Mouse (Mus musculus) heart, adult 2 months (tissue): ENCODE data around the gene Igfbp5. TPM values are rescaled to one million over a fixed set of nuclear protein-coding genes. Genes with fewer than 3 reads are reported as not detected.

Source experiments
- DNase-seq, 2 experiments: peaks; one replicate each; pipeline ENCODE4 v3.0.0; 2021
- H3K27ac ChIP-seq: fragments of 200-600 bp; 2 replicates; pipeline ENCODE4 v1.8.1; 2022
- H3K27me3 ChIP-seq: fragments of 200-500 bp; 2 replicates; pipeline ENCODE4 v1.6.1; 2012; ENCODE audit warnings: mild to moderate bottlenecking, low read length, inconsistent platforms, mixed read lengths; ENCODE audit not compliant: control insufficient read depth, insufficient read depth
- H3K36me3 ChIP-seq: fragments of 200-500 bp; 2 replicates; pipeline ENCODE4 v1.6.1; 2012; ENCODE audit warnings: low read length, inconsistent platforms; ENCODE audit not compliant: control insufficient read depth, insufficient read depth
- H3K4me1 ChIP-seq: fragments of 200-500 bp; 2 replicates; pipeline ENCODE4 v1.6.1; 2011; ENCODE audit warnings: low read length; ENCODE audit not compliant: control insufficient read depth, insufficient read depth
- H3K4me3 ChIP-seq: fragments of 200-600 bp; 2 replicates; pipeline ENCODE4 v1.8.1; 2022
- H3K79me2 ChIP-seq: fragments of 200-500 bp; replicated peaks from 2 replicates; pipeline ENCODE4 v1.6.1; 2012; ENCODE audit warnings: mild to moderate bottlenecking, inconsistent platforms, low read length, moderate library complexity, mixed read lengths; ENCODE audit not compliant: control insufficient read depth, insufficient read depth
- H3K9ac ChIP-seq: fragments of 200-500 bp; 2 replicates; pipeline ENCODE4 v1.6.1; 2012; ENCODE audit warnings: low read depth, mild to moderate bottlenecking, control low read depth, inconsistent platforms, low read length, mixed read lengths
- CTCF ChIP-seq: fragments of 200-600 bp; IDR thresholded peaks from 2 replicates; pipeline ENCODE4 v1.8.1; 2022; ENCODE audit warnings: antibody characterized with exemption, mild to moderate bottlenecking, moderate library complexity
- EP300 ChIP-seq: fragments of 200-500 bp; IDR thresholded peaks from 2 replicates; pipeline ENCODE4 v1.6.1; 2011; ENCODE audit warnings: low read depth, low read length, control low read depth; ENCODE audit not compliant: insufficient read depth
- POLR2A ChIP-seq: fragments of 200-500 bp; IDR thresholded peaks from 2 replicates; pipeline ENCODE4 v1.6.1; 2011; ENCODE audit warnings: mild to moderate bottlenecking, low read depth, low read length, control low read depth; ENCODE audit not compliant: insufficient read depth
- WGBS: fragments of 180-500 bp; shearing (Covaris S2); methylation state at CpG from one replicate; pipeline ENCODE4 v1.1.7; 2018; 5-methylcytosine and 5-hydroxymethylcytosine counted together
- intact Hi-C: fragments of 180-260 bp; cut with DNase I; formaldehyde crosslinking; loops from one replicate; pipeline ENCODE4 v1.15.1; 2025
- polyA plus RNA-seq: library from polyadenylated mRNA; depleted of rRNA; stranded (reverse); fragments of >200 nt; gene quantifications from 2 replicates; pipeline ENCODE4 v1.2.3, GENCODE M21; 2012
- total RNA-seq, 2 experiments: library from RNA; stranded (reverse); gene quantifications; 2 replicates each; pipeline ENCODE4 v1.2.3; 2021

Igfbp5 gene
- total and polyA plus RNA-seq, 3 experiments = 77.8 to 94.7 (median 94.0) TPM

GRCm38 (mm10) chr1:72875708-72876107 is 1.0 kb upstream of the Igfbp5 start:
- 26% methylated on average over 3 of the region's 3 CpGs for WGBS
- intact Hi-C loops = loop anchor here (5.0 kb wide), 3 partner anchors 167 to 312 kb away; no protein-coding TSS in a partner anchor
- H3K79me2 ChIP-seq = no peaks in the 10 kb centered on the region
- no peak overlapping the region for H3K4me3 ChIP-seq
- TF ChIP-seq CTCF (no peak), EP300 (no peak), POLR2A (no peak)
- H3K4me1 ChIP-seq = peaks cover 2% of the 10 kb centered on the region
- no peak overlapping the region for H3K9ac ChIP-seq
- DNase-seq = no peak
- no peaks in the 10 kb centered on the region for H3K36me3 ChIP-seq
- no peak overlapping the region for H3K27ac ChIP-seq
- 0 out of 2 replicates have a peak, but pooled peaks cover 2% of the 10 kb centered on the region for H3K27me3 ChIP-seq

GRCm38 (mm10) chr1:72873511-72874286 is 985 bp downstream of the Igfbp5 start:
- Histone ChIP-seq H3K9ac (peak overlapping the region; percentile 69), H3K4me3 (peak overlapping the region; percentile 58), H3K27ac (peak overlapping the region; percentile 49), H3K79me2 (no peaks in the 10 kb centered on the region), H3K27me3 (0 out of 2 replicates have a peak, but pooled peaks cover 2% of the 10 kb centered on the region), H3K36me3 (no peaks in the 10 kb centered on the region), H3K4me1 (peaks cover 2% of the 10 kb centered on the region)
- peak; percentile 70 to 74 for DNase-seq
- TF ChIP-seq CTCF = peak; percentile 29; the same call in 1 of the 2 replicates
- no peak for TF ChIP-seq POLR2A
- WGBS = 1% methylated on average over 43 of the region's 43 CpGs
- intact Hi-C loops = loop anchor here (5.0 kb wide), 1 partner anchor 489 kb away; no protein-coding TSS in a partner anchor

- H3K4me3 ChIP-seq = peak overlapping the region; percentile 58
- intact Hi-C loops = loop anchor here (5.0 kb wide), 1 partner anchor 489 kb away; no protein-coding TSS in a partner anchor
Measured at GRCm38 (mm10) chr1:72873078-72873477, 1.6 kb downstream of the Igfbp5 start.

GRCm38 (mm10) chr1:72872521-72872920 is 2.2 kb downstream of the Igfbp5 start:
- TF ChIP-seq POLR2A = peak; percentile 34; the same call in 1 of the 2 replicates
- no peak for TF ChIP-seq EP300
- 0 out of 2 replicates have a peak, but pooled peaks cover 2% of the 10 kb centered on the region for H3K27me3 ChIP-seq
- H3K4me1 ChIP-seq = no peaks in the 10 kb centered on the region; the same call in 1 of the 2 replicates
- whole genome bisulfite sequencing = 1% methylated on average over 8 of the region's 8 CpGs
- H3K27ac ChIP-seq = no peak overlapping the region; the same call in 1 of the 2 replicates
- peak overlapping the region; percentile 58 for H3K4me3 ChIP-seq
- no peaks in the 10 kb centered on the region for H3K79me2 ChIP-seq
- no peak overlapping the region for H3K9ac ChIP-seq
- peak; percentile 62 for DNase-seq
- H3K36me3 ChIP-seq = no peaks in the 10 kb centered on the region
- intact Hi-C loops = loop anchor here (5.0 kb wide), 1 partner anchor 490 kb away; no protein-coding TSS in a partner anchor

More at GRCm38 (mm10) chr1:72873078-72873477, 1.6 kb downstream of the Igfbp5 start:
- H3K4me1 ChIP-seq = peaks cover 2% of the 10 kb centered on the region
- H3K36me3 ChIP-seq = no peaks in the 10 kb centered on the region
- 0 out of 2 replicates have a peak, but pooled peaks cover 2% of the 10 kb centered on the region for H3K27me3 ChIP-seq
- 1% methylated on average over 16 of the region's 16 CpGs for WGBS
- H3K9ac ChIP-seq = no peak overlapping the region
- H3K27ac ChIP-seq = peak overlapping the region; percentile 49
- DNase-seq = peak in 1 of 2 experiments; percentile 4
- TF ChIP-seq CTCF = no peak
- TF ChIP-seq EP300 = no peak
- no peak for TF ChIP-seq POLR2A
- H3K79me2 ChIP-seq = no peaks in the 10 kb centered on the region

DNA sequence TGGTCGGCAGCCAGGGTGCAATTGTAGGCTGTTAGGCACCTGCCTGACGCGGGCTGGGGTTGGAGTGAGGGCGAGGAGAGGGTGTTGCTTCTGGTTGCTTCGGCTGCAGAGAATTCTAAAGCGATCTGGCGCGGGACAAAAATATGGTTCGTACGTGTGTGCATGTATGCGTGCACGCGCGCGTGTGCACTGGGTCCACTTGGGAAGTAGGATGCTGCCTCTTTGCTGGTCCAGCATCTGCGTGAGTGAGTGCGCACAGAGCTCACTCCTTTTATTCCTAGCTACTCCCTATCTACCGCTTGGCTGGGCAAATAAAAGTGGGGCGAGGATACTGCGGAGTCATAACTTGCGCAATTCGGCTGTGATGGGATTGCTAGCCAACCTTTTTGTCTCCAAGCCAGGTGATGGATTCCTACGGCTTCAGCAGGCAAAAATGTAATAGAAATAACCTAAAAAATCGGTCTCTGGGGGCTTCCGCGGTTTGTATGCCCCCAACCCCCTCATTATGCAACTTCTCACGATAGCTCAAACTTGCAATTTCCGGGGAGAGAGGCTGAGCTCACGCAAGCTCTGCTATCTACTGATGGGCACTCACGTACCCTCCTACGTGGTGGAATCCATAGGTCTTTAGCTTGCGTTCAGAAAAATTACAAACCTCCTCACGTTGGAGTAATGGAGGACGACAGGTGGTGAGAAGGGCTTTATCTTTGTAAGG is 2.8 kb downstream of the Igfbp5 start:
- peaks cover 1% of the 10 kb centered on the region for H3K4me1 ChIP-seq
- H3K36me3 ChIP-seq = no peaks in the 10 kb centered on the region
- peak overlapping the region; percentile 36 for H3K9ac ChIP-seq
- WGBS = 1% methylated on average over 34 of the region's 34 CpGs
- TF ChIP-seq POLR2A (no peak; the same call in 1 of the 2 replicates), EP300 (no peak), CTCF (no peak)
- H3K27me3 ChIP-seq = 0 out of 2 replicates have a peak, but pooled peaks cover 2% of the 10 kb centered on the region
- no peaks in the 10 kb centered on the region for H3K79me2 ChIP-seq
- peak; percentile 56 for DNase-seq
- peak overlapping the region; percentile 53 for H3K4me3 ChIP-seq
- intact Hi-C loops = loop anchor here (5.0 kb wide), 1 partner anchor 490 kb away; no protein-coding TSS in a partner anchor
- peak overlapping the region; percentile 64 for H3K27ac ChIP-seq
